Mouse (Mus musculus): ENCODE data around the gene Rsrc1.

- no peak for TF ChIP-seq EP300 (IDR thresholded peaks at IDR 0.05; ENCODE audit: low read depth)
- no peak for TF ChIP-seq CTCF (IDR thresholded peaks at IDR 0.05; ENCODE audit: low read depth)
These were observed 231.9 kb downstream of the Rsrc1 start for GRCm38 (mm10) chr3:67213047-67213457.

Measured in liver, embryonic 14.5 days (tissue).